Mouse (Mus musculus): ENCODE measurements at regions not wholly inside any gene's neighbourhood (a gene's known extent, or its start where the extent isn't known, plus 50 kb on each side); places are given as distances from the start of the nearest gene placed in this dataset.

DNA sequence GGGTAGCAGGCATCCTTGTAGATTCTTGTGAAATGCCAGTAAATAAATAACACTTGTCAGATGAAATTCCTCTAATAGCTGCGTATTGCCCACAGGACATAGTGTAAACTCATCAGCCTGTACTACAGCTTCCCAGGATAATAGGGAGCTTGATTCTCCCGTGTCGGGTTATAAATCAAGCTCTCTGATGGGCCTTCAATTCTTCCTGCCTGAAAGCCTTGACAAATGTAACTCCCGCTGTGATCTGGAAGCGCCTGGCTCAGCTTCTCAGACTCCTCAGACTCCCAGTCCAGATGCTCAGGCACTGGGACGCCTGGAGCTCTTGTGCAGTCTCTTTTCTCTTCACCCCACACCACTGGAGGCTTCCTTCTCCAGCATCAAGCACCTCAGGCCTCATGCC, 151.3 kb downstream of the Fam76b start:
- ATAC-seq (ENCODE audit: insufficient number of reproducible peaks, low FRiP score, low TSS enrichment, low read depth): no peak
- Histone ChIP-seq H3K27me3 (no peaks in the 10 kb centered on the region), H3K36me3 (no peaks in the 10 kb centered on the region), H3K9me3 (replicated peaks) (no peaks in the 10 kb centered on the region), H3K4me1 (0 out of 2 replicates have a peak, but pooled peaks cover 6% of the 10 kb centered on the region), H3K4me3 (replicated peaks) (no peak overlapping the region), H3K27ac (replicated peaks) (no peak overlapping the region), H3K4me2 (replicated peaks) (no peak overlapping the region), H3K9ac (no peak overlapping the region)
- WGBS: 45% methylated on average over 6 of the region's 6 CpGs

DNA sequence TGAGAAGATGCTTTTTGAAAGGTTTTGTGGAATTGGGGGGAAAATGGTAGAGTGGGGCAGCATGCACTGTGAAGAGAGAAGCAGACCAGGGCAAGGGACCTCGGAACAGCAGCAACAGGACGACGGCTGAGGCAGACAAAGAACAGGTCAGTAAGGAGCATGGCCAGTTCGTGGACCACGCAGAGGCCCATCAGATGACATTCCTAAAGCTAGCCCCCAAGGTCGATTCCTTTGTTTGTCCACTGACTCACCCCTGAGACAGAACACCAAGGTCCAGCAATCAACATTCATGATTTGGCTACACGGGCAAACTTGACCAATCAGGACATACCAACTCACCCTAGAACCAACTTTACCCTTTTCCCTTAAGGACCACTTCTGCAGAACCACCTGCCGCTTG, 160.0 kb downstream of the Fam76b start:
- no peak overlapping the region for H3K9ac ChIP-seq
- H3K4me1 ChIP-seq: peaks cover 8% of the 10 kb centered on the region; the same call in 1 of the 2 replicates
- 94% methylated on average over 8 of the region's 8 CpGs for WGBS
- H3K27ac ChIP-seq (replicated peaks): no peak overlapping the region
- no peaks in the 10 kb centered on the region for H3K9me3 ChIP-seq (replicated peaks)
- H3K36me3 ChIP-seq: no peaks in the 10 kb centered on the region
- H3K4me3 ChIP-seq (replicated peaks): no peak overlapping the region
- no peak for ATAC-seq (ENCODE audit: insufficient number of reproducible peaks, low FRiP score, low TSS enrichment, low read depth)
- no peaks in the 10 kb centered on the region for H3K27me3 ChIP-seq
- H3K4me2 ChIP-seq (replicated peaks): no peak overlapping the region

DNA sequence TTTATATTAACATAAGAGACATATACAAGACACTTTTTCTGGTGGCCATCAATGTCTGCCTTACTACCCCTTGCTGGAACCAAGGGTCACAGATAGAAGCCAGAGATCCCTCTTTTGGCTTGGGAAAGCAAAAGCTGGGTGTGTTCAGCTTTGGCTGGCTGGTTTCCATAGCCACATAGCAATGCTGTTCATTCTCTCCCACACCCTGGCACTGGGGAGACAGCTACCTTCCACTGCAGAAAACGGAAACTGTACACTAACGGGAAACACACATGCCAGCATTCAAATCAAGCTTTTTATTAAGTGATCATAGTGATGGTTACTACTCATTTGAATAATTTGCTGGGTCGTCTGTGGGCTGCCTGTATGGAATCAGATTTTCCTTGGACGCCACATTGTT, 161.4 kb downstream of the Fam76b start:
- WGBS: 45% methylated on average over 4 of the region's 4 CpGs
- Histone ChIP-seq H3K27ac (replicated peaks) (no peak overlapping the region), H3K27me3 (no peaks in the 10 kb centered on the region), H3K4me3 (replicated peaks) (no peak overlapping the region), H3K9me3 (replicated peaks) (no peaks in the 10 kb centered on the region), H3K36me3 (no peaks in the 10 kb centered on the region), H3K4me1 (peaks cover 8% of the 10 kb centered on the region; the same call in 1 of the 2 replicates), H3K4me2 (replicated peaks) (no peak overlapping the region), H3K9ac (no peak overlapping the region)
- no peak for ATAC-seq (ENCODE audit: insufficient number of reproducible peaks, low FRiP score, low TSS enrichment, low read depth)

DNA sequence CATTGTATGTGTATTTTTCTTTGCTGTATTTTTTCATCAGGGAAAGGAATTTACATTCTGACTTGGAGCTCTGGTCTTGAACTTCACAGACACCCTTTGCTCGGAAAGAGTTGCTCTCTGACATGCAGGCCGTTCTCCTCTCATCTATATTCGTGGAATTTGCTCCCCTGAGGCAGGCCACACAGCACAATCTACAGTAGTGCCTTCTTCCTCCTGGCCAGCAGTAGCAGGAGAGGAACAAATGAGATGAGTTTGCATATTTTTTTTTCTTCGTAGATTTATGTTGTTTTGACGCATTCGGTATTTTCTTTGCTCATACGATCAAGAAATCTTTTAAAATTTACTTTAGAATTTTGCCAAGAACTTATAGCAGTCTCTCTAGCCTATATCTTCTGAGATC, 163.4 kb downstream of the Fam76b start:
- no peak for ATAC-seq (ENCODE audit: insufficient number of reproducible peaks, low FRiP score, low TSS enrichment, low read depth)
- H3K4me2 ChIP-seq (replicated peaks): no peak overlapping the region
- no peaks in the 10 kb centered on the region for H3K9me3 ChIP-seq (replicated peaks)
- no peak overlapping the region for H3K4me3 ChIP-seq (replicated peaks)
- H3K36me3 ChIP-seq: no peaks in the 10 kb centered on the region
- peaks cover 8% of the 10 kb centered on the region; the same call in 1 of the 2 replicates for H3K4me1 ChIP-seq
- H3K27ac ChIP-seq (replicated peaks): no peak overlapping the region
- no peaks in the 10 kb centered on the region for H3K27me3 ChIP-seq
- no peak overlapping the region for H3K9ac ChIP-seq
- 52% methylated on average over 7 of the region's 7 CpGs for WGBS

DNA sequence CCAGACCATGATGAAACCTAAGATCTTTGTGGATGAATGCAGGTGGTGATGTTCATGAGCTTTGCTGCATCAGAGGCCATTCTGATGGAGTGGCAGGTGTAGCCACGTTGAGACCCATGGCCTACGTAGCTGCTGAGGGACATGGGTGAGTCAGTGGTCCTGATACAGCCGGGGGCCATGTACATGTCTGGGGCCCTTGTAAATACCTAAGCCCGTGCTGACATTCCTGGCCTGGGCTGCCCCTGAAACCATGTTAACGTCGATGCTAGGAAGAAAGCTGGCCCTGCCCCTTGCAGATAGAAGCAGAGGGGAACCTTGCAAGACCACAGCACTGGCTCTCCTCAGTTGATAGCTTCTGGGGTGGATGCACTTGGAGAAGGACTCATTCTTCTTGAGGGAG, 165.2 kb downstream of the Fam76b start:
- H3K4me3 ChIP-seq (replicated peaks): no peak overlapping the region
- no peak overlapping the region for H3K9ac ChIP-seq
- no peaks in the 10 kb centered on the region for H3K36me3 ChIP-seq
- no peak overlapping the region for H3K4me2 ChIP-seq (replicated peaks)
- no peaks in the 10 kb centered on the region for H3K27me3 ChIP-seq
- ATAC-seq (ENCODE audit: insufficient number of reproducible peaks, low FRiP score, low TSS enrichment, low read depth): no peak
- H3K9me3 ChIP-seq (replicated peaks): no peaks in the 10 kb centered on the region
- H3K4me1 ChIP-seq: peaks cover 8% of the 10 kb centered on the region; the same call in 1 of the 2 replicates
- 86% methylated on average over 6 of the region's 6 CpGs for WGBS
- H3K27ac ChIP-seq (replicated peaks): no peak overlapping the region

DNA sequence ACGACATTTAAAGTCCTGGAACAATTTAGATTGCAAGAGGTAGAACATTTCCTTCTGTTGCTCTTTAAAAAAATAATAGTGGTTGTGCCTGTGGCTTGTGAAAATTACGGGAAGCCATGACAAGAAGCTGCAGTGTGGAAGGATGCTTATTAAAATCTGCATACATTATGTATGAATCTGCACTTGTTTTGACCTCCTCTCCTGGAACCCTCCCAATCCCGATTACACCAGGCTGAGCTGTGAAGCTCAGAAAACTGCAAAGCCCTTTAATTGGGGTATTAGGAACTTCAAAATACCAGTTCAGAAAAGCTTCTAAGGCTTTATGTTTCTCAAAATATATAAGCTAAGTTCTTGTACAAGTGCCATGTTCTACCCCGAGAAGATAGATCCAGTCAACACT, 171.8 kb downstream of the Fam76b start:
- no peak for ATAC-seq (ENCODE audit: insufficient number of reproducible peaks, low FRiP score, low TSS enrichment, low read depth)
- 39% methylated on average over 4 of the region's 4 CpGs for WGBS
- no peaks in the 10 kb centered on the region for H3K27me3 ChIP-seq
- H3K9ac ChIP-seq: no peak overlapping the region
- no peaks in the 10 kb centered on the region for H3K9me3 ChIP-seq (replicated peaks)
- H3K36me3 ChIP-seq: no peaks in the 10 kb centered on the region
- no peak overlapping the region for H3K4me2 ChIP-seq (replicated peaks)
- peaks cover 26% of the 10 kb centered on the region for H3K4me1 ChIP-seq
- H3K4me3 ChIP-seq (replicated peaks): no peak overlapping the region
- peak overlapping the region; percentile 49; the same call in 1 of the 2 replicates for H3K27ac ChIP-seq (replicated peaks)

DNA sequence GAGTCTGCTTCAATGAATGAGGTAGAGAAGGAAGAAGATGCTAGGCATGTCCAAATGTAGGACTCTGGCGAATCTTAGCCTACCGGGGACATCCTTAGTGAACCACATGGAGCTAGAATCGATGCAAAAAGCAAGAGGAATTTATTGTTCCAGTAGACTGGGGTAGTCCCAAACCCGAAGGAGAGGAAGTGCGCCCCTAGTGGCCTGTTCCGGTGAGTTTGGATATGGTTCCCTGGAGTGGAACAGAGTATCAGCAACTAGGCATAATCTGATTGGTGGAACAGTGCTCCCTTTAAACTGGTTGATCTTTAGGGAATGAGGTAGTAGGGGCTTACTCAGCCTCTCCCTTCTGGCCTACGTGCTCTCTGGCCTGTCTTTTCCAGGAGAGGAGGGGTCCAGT, 174.0 kb downstream of the Fam76b start:
- Histone ChIP-seq H3K27me3 (no peaks in the 10 kb centered on the region), H3K4me2 (replicated peaks) (no peak overlapping the region), H3K9ac (no peak overlapping the region), H3K4me3 (replicated peaks) (no peak overlapping the region), H3K27ac (replicated peaks) (no peak overlapping the region), H3K36me3 (no peaks in the 10 kb centered on the region), H3K9me3 (replicated peaks) (no peaks in the 10 kb centered on the region), H3K4me1 (peaks cover 32% of the 10 kb centered on the region)
- ATAC-seq (ENCODE audit: insufficient number of reproducible peaks, low FRiP score, low TSS enrichment, low read depth): no peak
- 77% methylated on average over 7 of the region's 7 CpGs for WGBS

DNA sequence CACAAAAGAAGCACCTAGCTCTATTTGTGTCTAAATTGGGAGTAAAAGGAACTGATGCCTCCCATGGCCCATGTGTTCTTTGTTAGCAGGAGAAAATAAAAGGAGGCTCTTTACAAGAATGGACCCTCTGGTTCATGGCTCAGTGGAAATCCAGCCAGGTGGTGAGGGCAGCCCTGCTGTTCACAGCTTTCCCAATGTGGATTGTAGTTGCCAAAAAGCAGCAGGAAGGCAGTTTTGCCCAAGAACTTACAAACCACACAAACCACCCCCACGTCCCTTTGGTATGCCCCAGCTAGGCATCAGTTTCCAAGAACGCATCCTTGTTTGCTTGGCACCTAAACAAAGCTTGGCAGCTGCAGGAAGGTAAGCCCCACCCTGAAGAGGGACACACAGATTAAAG, 174.7 kb downstream of the Fam76b start:
- no peaks in the 10 kb centered on the region for H3K9me3 ChIP-seq (replicated peaks)
- WGBS: 23% methylated on average over 2 of the region's 2 CpGs
- H3K27me3 ChIP-seq: no peaks in the 10 kb centered on the region
- ATAC-seq (ENCODE audit: insufficient number of reproducible peaks, low FRiP score, low TSS enrichment, low read depth): no peak
- H3K36me3 ChIP-seq: no peaks in the 10 kb centered on the region
- no peak overlapping the region for H3K4me2 ChIP-seq (replicated peaks)
- no peak overlapping the region for H3K4me3 ChIP-seq (replicated peaks)
- no peak overlapping the region for H3K9ac ChIP-seq
- peaks cover 32% of the 10 kb centered on the region for H3K4me1 ChIP-seq
- H3K27ac ChIP-seq (replicated peaks): peak overlapping the region; percentile 51; the same call in 1 of the 2 replicates

DNA sequence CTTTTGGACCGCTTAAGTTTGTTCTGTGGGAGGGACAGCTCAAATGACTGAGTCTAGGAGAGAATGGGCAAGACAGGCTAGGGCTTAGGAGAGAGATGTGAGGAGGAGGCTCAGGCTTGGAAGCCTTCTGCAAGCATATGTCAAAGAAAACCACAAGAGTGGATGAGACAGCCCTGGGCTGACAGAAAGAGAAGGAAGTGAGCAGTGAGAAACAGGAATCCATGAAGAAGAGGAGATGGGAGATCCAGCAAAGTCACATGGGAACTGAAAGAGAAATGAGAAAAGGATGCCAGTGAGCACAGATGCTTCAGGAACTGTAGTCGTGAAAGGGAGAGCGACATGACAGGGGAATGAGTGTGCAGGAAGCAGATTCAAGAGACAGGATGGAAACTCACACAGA, 175.6 kb downstream of the Fam76b start:
- no peak overlapping the region for H3K9ac ChIP-seq
- no peaks in the 10 kb centered on the region for H3K36me3 ChIP-seq
- H3K4me2 ChIP-seq (replicated peaks): no peak overlapping the region
- WGBS: 53% methylated on average over 3 of the region's 3 CpGs
- H3K9me3 ChIP-seq (replicated peaks): no peaks in the 10 kb centered on the region
- H3K4me3 ChIP-seq (replicated peaks): no peak overlapping the region
- no peak; the same call in 1 of the 2 replicates for ATAC-seq (ENCODE audit: insufficient number of reproducible peaks, low FRiP score, low TSS enrichment, low read depth)
- H3K4me1 ChIP-seq: peaks cover 32% of the 10 kb centered on the region
- peak overlapping the region; percentile 51 for H3K27ac ChIP-seq (replicated peaks)
- no peaks in the 10 kb centered on the region for H3K27me3 ChIP-seq

DNA sequence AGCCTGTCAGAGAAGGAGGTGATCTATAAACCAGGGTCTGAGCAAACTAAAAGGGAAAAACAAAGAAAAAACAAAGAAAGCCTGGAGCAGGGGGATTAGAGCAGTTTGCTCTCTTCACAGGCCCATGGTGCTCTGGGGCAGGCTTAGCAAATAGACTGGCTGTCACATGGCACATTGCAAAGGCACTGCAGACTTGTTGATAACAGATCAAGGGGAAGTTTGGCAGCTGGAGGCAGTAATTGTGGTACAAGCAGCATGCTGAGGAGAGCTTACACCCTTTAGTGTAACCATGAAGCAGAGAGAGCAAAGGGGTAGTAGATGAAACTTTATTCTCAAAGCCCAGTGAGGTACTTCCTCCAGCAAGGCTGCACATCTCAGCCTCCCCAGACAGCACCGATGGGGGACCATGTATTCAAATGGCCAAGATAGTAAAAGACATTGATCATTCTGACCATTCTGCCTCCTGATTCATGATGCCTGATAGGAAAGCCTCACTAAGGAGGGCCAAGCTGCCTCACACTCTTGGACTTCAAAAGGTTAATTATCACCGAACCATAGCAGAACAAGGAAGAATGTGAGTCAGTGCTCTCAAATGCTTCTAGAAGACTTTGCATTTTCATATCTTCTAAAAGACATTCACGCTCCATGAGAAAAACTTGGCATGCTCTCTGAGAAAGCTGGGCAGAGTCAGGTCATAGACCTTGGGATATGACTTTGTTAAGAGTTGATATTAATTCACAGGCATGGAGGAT, 178.9 kb downstream of the Fam76b start:
- no peak overlapping the region for H3K4me2 ChIP-seq (replicated peaks)
- WGBS: 89% methylated on average over 3 of the region's 3 CpGs
- peaks cover 27% of the 10 kb centered on the region for H3K4me1 ChIP-seq
- no peak overlapping the region for H3K27ac ChIP-seq (replicated peaks)
- no peak overlapping the region for H3K9ac ChIP-seq
- no peaks in the 10 kb centered on the region for H3K9me3 ChIP-seq (replicated peaks)
- no peaks in the 10 kb centered on the region for H3K36me3 ChIP-seq
- H3K4me3 ChIP-seq (replicated peaks): no peak overlapping the region
- H3K27me3 ChIP-seq: no peaks in the 10 kb centered on the region
- ATAC-seq (ENCODE audit: insufficient number of reproducible peaks, low FRiP score, low TSS enrichment, low read depth): no peak

DNA sequence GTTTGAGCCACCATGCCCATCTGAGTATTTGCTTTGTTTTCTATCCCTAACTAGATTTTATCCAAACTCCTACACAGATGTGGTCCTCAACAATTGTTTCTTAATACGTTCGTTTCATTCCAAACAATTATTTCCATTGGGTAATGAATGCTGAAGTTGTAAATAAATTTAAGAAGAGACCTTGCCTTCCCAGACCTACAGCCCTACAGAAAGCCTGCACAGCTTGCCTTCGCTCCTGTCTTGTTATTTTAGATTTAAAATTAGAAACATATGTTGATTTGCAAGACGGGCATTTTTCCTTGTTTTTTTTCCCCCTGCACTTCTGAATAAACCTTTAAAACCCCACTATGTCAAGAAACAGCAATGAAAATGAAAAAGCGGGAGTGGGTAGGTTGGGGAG, 181.9 kb downstream of the Fam76b start:
- H3K9ac ChIP-seq: no peak overlapping the region
- 33% methylated on average over 5 of the region's 5 CpGs for WGBS
- no peak for ATAC-seq (ENCODE audit: insufficient number of reproducible peaks, low FRiP score, low TSS enrichment, low read depth)
- no peak overlapping the region for H3K4me2 ChIP-seq (replicated peaks)
- H3K27ac ChIP-seq (replicated peaks): peak overlapping the region; percentile 75
- H3K4me3 ChIP-seq (replicated peaks): no peak overlapping the region
- no peaks in the 10 kb centered on the region for H3K27me3 ChIP-seq
- H3K36me3 ChIP-seq: no peaks in the 10 kb centered on the region
- H3K9me3 ChIP-seq (replicated peaks): no peaks in the 10 kb centered on the region
- H3K4me1 ChIP-seq: peaks cover 11% of the 10 kb centered on the region
